Mouse (Mus musculus): Measurements from ENCODE around the gene Mrps23.

GRCm38 (mm10) chr11:88202077-88202476, 2.1 kb upstream of the Mrps23 start:
- TF ChIP-seq GATA1 (IDR thresholded peaks at IDR 0.05; ENCODE audit: low read length) (no peak), TAL1 (IDR thresholded peaks at IDR 0.05; ENCODE audit: low read length) (no peak)
